Mouse (Mus musculus): ENCODE measurements around the gene Uck2. TPM values are rescaled to one million over a fixed set of nuclear protein-coding genes. Genes with fewer than 3 reads are reported as not detected.

Uck2 gene
- 255 and 287 TPM in 2 replicates for polyA plus RNA-seq (2011; ENCODE audit: insufficient read depth, insufficient read length, low read depth, missing spikeins)

- Histone ChIP-seq H3K4me1 (ENCODE audit: control insufficient read depth, insufficient read depth, low read length) (peaks cover 12% of the 10 kb centered on the region), H3K27ac (ENCODE audit: insufficient read depth, low read length) (peak within 1 kb of the TSS; percentile 68), H3K27me3 (ENCODE audit: control insufficient read depth, insufficient read depth, low read length, poor library complexity, severe bottlenecking) (no peaks in the 10 kb centered on the region), H3K9ac (ENCODE audit: low read depth, poor library complexity, severe bottlenecking) (peak within 1 kb of the TSS; percentile 99), H3K36me3 (ENCODE audit: control insufficient read depth, insufficient read depth, low read length, poor library complexity, severe bottlenecking) (no peaks in the 10 kb centered on the region), H3K4me3 (ENCODE audit: low read depth, low read length) (peak within 1 kb of the TSS; percentile 88), H3K9me3 (replicated peaks; ENCODE audit: control insufficient read depth, insufficient read depth, low read length, poor library complexity, severe bottlenecking) (no peaks in the 10 kb centered on the region)
- TF ChIP-seq EP300 (IDR thresholded peaks at IDR 0.05; ENCODE audit: insufficient read depth, low read depth, low read length) = no peak
- no peak for TF ChIP-seq POLR2A (IDR thresholded peaks at IDR 0.05; ENCODE audit: insufficient read depth, low read length)
- no peak for TF ChIP-seq CTCF (IDR thresholded peaks at IDR 0.05; ENCODE audit: low read depth, low read length)
These were observed at the start of gene Uck2 for GRCm38 (mm10) chr1:167285320-167285355. Gene Uck2 (minus strand): TSS chr1:167285320.

- no peaks in the 10 kb centered on the region for H3K4me1 ChIP-seq (ENCODE audit: control insufficient read depth, insufficient read depth, low read length)
- H3K9me3 ChIP-seq (replicated peaks; ENCODE audit: control insufficient read depth, insufficient read depth, low read length, poor library complexity, severe bottlenecking) = no peaks in the 10 kb centered on the region
- no peak overlapping the region for H3K9ac ChIP-seq (ENCODE audit: low read depth, poor library complexity, severe bottlenecking)
- no peak overlapping the region for H3K4me3 ChIP-seq (ENCODE audit: low read depth, low read length)
- TF ChIP-seq CTCF (IDR thresholded peaks at IDR 0.05; ENCODE audit: low read depth, low read length) (no peak), POLR2A (IDR thresholded peaks at IDR 0.05; ENCODE audit: insufficient read depth, low read length) (no peak), EP300 (IDR thresholded peaks at IDR 0.05; ENCODE audit: insufficient read depth, low read depth, low read length) (no peak)
- H3K27ac ChIP-seq (ENCODE audit: insufficient read depth, low read length) = no peak overlapping the region
- H3K36me3 ChIP-seq (ENCODE audit: control insufficient read depth, insufficient read depth, low read length, poor library complexity, severe bottlenecking) = peaks cover 16% of the 10 kb centered on the region
- no peaks in the 10 kb centered on the region for H3K27me3 ChIP-seq (ENCODE audit: control insufficient read depth, insufficient read depth, low read length, poor library complexity, severe bottlenecking)
These were observed 46.0 kb upstream of the Uck2 start for GRCm38 (mm10) chr1:167331106-167331505.

GRCm38 (mm10) chr1:167328776-167329175 is 43.7 kb upstream of the Uck2 start:
- TF ChIP-seq CTCF (IDR thresholded peaks at IDR 0.05; ENCODE audit: low read depth, low read length) = no peak
- TF ChIP-seq EP300 (IDR thresholded peaks at IDR 0.05; ENCODE audit: insufficient read depth, low read depth, low read length) = no peak
- TF ChIP-seq POLR2A (IDR thresholded peaks at IDR 0.05; ENCODE audit: insufficient read depth, low read length) = no peak
- Histone ChIP-seq H3K4me1 (ENCODE audit: control insufficient read depth, insufficient read depth, low read length) (no peaks in the 10 kb centered on the region), H3K36me3 (ENCODE audit: control insufficient read depth, insufficient read depth, low read length, poor library complexity, severe bottlenecking) (peaks cover 19% of the 10 kb centered on the region)

GRCm38 (mm10) chr1:167321691-167322090 is 36.6 kb upstream of the Uck2 start:
- Histone ChIP-seq H3K4me3 (ENCODE audit: low read depth, low read length) (no peak overlapping the region), H3K9ac (ENCODE audit: low read depth, poor library complexity, severe bottlenecking) (no peak overlapping the region), H3K9me3 (replicated peaks; ENCODE audit: control insufficient read depth, insufficient read depth, low read length, poor library complexity, severe bottlenecking) (no peaks in the 10 kb centered on the region), H3K4me1 (ENCODE audit: control insufficient read depth, insufficient read depth, low read length) (no peaks in the 10 kb centered on the region), H3K27ac (ENCODE audit: insufficient read depth, low read length) (no peak overlapping the region), H3K27me3 (ENCODE audit: control insufficient read depth, insufficient read depth, low read length, poor library complexity, severe bottlenecking) (no peaks in the 10 kb centered on the region), H3K36me3 (ENCODE audit: control insufficient read depth, insufficient read depth, low read length, poor library complexity, severe bottlenecking) (peaks cover 30% of the 10 kb centered on the region)
- TF ChIP-seq POLR2A (IDR thresholded peaks at IDR 0.05; ENCODE audit: insufficient read depth, low read length) = no peak
- no peak for TF ChIP-seq EP300 (IDR thresholded peaks at IDR 0.05; ENCODE audit: insufficient read depth, low read depth, low read length)
- TF ChIP-seq CTCF (IDR thresholded peaks at IDR 0.05; ENCODE audit: low read depth, low read length) = no peak

More at GRCm38 (mm10) chr1:167328776-167329175, 43.7 kb upstream of the Uck2 start:
- H3K9me3 ChIP-seq (replicated peaks; ENCODE audit: control insufficient read depth, insufficient read depth, low read length, poor library complexity, severe bottlenecking) = no peaks in the 10 kb centered on the region
- no peaks in the 10 kb centered on the region for H3K27me3 ChIP-seq (ENCODE audit: control insufficient read depth, insufficient read depth, low read length, poor library complexity, severe bottlenecking)
- no peak overlapping the region for H3K9ac ChIP-seq (ENCODE audit: low read depth, poor library complexity, severe bottlenecking)
- no peak overlapping the region for H3K27ac ChIP-seq (ENCODE audit: insufficient read depth, low read length)
- H3K4me3 ChIP-seq (ENCODE audit: low read depth, low read length) = no peak overlapping the region

GRCm38 (mm10) chr1:167313220-167313619 is 28.1 kb upstream of the Uck2 start:
- Histone ChIP-seq H3K9me3 (replicated peaks; ENCODE audit: control insufficient read depth, insufficient read depth, low read length, poor library complexity, severe bottlenecking) (no peaks in the 10 kb centered on the region), H3K27ac (ENCODE audit: insufficient read depth, low read length) (no peak overlapping the region), H3K4me3 (ENCODE audit: low read depth, low read length) (no peak overlapping the region), H3K27me3 (ENCODE audit: control insufficient read depth, insufficient read depth, low read length, poor library complexity, severe bottlenecking) (no peaks in the 10 kb centered on the region), H3K4me1 (ENCODE audit: control insufficient read depth, insufficient read depth, low read length) (no peaks in the 10 kb centered on the region), H3K36me3 (ENCODE audit: control insufficient read depth, insufficient read depth, low read length, poor library complexity, severe bottlenecking) (peaks cover 2% of the 10 kb centered on the region; the same call in 1 of the 2 replicates), H3K9ac (ENCODE audit: low read depth, poor library complexity, severe bottlenecking) (no peak overlapping the region)
- TF ChIP-seq EP300 (IDR thresholded peaks at IDR 0.05; ENCODE audit: insufficient read depth, low read depth, low read length) = no peak
- TF ChIP-seq POLR2A (IDR thresholded peaks at IDR 0.05; ENCODE audit: insufficient read depth, low read length) = no peak
- peak; percentile 33 for TF ChIP-seq CTCF (IDR thresholded peaks at IDR 0.05; ENCODE audit: low read depth, low read length)

GRCm38 (mm10) chr1:167312367-167312766 is 27.2 kb upstream of the Uck2 start:
- H3K27ac ChIP-seq (ENCODE audit: insufficient read depth, low read length) = no peak overlapping the region
- no peaks in the 10 kb centered on the region for H3K27me3 ChIP-seq (ENCODE audit: control insufficient read depth, insufficient read depth, low read length, poor library complexity, severe bottlenecking)
- peaks cover 2% of the 10 kb centered on the region; the same call in 1 of the 2 replicates for H3K36me3 ChIP-seq (ENCODE audit: control insufficient read depth, insufficient read depth, low read length, poor library complexity, severe bottlenecking)
- no peak overlapping the region for H3K4me3 ChIP-seq (ENCODE audit: low read depth, low read length)
- no peaks in the 10 kb centered on the region for H3K9me3 ChIP-seq (replicated peaks; ENCODE audit: control insufficient read depth, insufficient read depth, low read length, poor library complexity, severe bottlenecking)
- H3K9ac ChIP-seq (ENCODE audit: low read depth, poor library complexity, severe bottlenecking) = no peak overlapping the region
- no peak for TF ChIP-seq CTCF (IDR thresholded peaks at IDR 0.05; ENCODE audit: low read depth, low read length)
- H3K4me1 ChIP-seq (ENCODE audit: control insufficient read depth, insufficient read depth, low read length) = no peaks in the 10 kb centered on the region
